Mouse (Mus musculus): ENCODE measurements around the gene Nisch.

Nisch gene

GRCm38 (mm10) chr14:31215157-31216002, 1.4 kb downstream of the Nisch start:
- DNase-seq (ENCODE audit: low spot score) = no peak

GRCm38 (mm10) chr14:31214684-31215083, 2.1 kb downstream of the Nisch start:
- no peak for DNase-seq (ENCODE audit: low spot score)

GRCm38 (mm10) chr14:31213868-31214267, 2.9 kb downstream of the Nisch start:
- DNase-seq (ENCODE audit: low spot score) = no peak

GRCm38 (mm10) chr14:31212499-31212898, 4.2 kb downstream of the Nisch start:
- no peak for DNase-seq (ENCODE audit: low spot score)

GRCm38 (mm10) chr14:31211854-31212253, 4.9 kb downstream of the Nisch start:
- DNase-seq (ENCODE audit: low spot score) = no peak

- no peak for DNase-seq (ENCODE audit: low spot score)
These were observed 7.6 kb downstream of the Nisch start for GRCm38 (mm10) chr14:31209133-31209557.

- no peak for DNase-seq (ENCODE audit: low spot score)
These were observed 8.7 kb downstream of the Nisch start, which contains the start of gene Tnnc1 for GRCm38 (mm10) chr14:31208084-31208483. Gene Tnnc1, plus strand, starts transcription at chr14:31208312.

GRCm38 (mm10) chr14:31207070-31207830, 9.5 kb downstream of the Nisch start:
- no peak for DNase-seq (ENCODE audit: low spot score)

GRCm38 (mm10) chr14:31206472-31206981, 10.2 kb downstream of the Nisch start:
- peak; percentile 96 for DNase-seq (ENCODE audit: low spot score)

GRCm38 (mm10) chr14:31205562-31206467, 10.9 kb downstream of the Nisch start:
- peak; percentile 60 for DNase-seq (ENCODE audit: low spot score)

- no peak for DNase-seq (ENCODE audit: low spot score)
These were observed 11.5 kb downstream of the Nisch start for GRCm38 (mm10) chr14:31205244-31205561.

- DNase-seq (ENCODE audit: low spot score) = no peak
These were observed 11.9 kb downstream of the Nisch start for GRCm38 (mm10) chr14:31204844-31205243.

GRCm38 (mm10) chr14:31200038-31200437, 16.7 kb downstream of the Nisch start:
- DNase-seq (ENCODE audit: low spot score) = no peak

- no peak for DNase-seq (ENCODE audit: low spot score)
These were observed 17.1 kb downstream of the Nisch start for GRCm38 (mm10) chr14:31199599-31199998.

GRCm38 (mm10) chr14:31197547-31198516, 18.9 kb downstream of the Nisch start:
- no peak for DNase-seq (ENCODE audit: low spot score)

- no peak for DNase-seq (ENCODE audit: low spot score)
These were observed 20.8 kb downstream of the Nisch start for GRCm38 (mm10) chr14:31195968-31196367.

- no peak for DNase-seq (ENCODE audit: low spot score)
These were observed 21.2 kb downstream of the Nisch start for GRCm38 (mm10) chr14:31195521-31195920.

GRCm38 (mm10) chr14:31194891-31195513, 21.7 kb downstream of the Nisch start:
- DNase-seq (ENCODE audit: low spot score) = peak; percentile 78

GRCm38 (mm10) chr14:31194441-31194840, 22.3 kb downstream of the Nisch start:
- DNase-seq (ENCODE audit: low spot score) = no peak

- no peak for DNase-seq (ENCODE audit: low spot score)
These were observed 23.0 kb downstream of the Nisch start for GRCm38 (mm10) chr14:31193791-31194190.
